Mouse (Mus musculus): ENCODE data around the gene Tigd3.

The Tigd3 gene

DNA sequence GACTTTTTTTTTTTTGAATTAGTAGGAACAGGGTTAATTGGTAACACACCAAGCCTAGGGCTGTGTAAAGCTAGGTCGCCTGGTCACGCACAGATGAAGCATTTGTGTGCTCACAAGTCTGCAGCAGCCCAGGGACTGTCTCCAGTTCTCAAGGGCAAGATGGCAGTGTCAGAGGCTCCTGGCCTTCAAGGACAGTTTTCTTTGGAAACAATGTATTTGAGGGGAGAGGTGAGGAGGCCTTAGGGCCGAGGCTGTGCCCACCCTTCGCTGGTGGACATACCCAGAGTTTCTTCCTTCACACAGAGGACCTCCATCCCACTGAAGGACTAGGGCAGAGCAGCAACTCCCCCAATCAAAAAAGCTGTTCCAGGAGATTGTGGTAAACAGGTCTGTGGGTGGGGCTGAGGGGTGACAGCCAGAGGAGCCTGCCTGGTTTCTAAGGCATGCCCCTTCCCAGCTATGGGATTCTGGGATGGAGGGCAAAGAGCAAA is 46.6 kb downstream of the Tigd3 start:
- peak; percentile 64 for DNase-seq (ENCODE audit: low read depth)

DNA sequence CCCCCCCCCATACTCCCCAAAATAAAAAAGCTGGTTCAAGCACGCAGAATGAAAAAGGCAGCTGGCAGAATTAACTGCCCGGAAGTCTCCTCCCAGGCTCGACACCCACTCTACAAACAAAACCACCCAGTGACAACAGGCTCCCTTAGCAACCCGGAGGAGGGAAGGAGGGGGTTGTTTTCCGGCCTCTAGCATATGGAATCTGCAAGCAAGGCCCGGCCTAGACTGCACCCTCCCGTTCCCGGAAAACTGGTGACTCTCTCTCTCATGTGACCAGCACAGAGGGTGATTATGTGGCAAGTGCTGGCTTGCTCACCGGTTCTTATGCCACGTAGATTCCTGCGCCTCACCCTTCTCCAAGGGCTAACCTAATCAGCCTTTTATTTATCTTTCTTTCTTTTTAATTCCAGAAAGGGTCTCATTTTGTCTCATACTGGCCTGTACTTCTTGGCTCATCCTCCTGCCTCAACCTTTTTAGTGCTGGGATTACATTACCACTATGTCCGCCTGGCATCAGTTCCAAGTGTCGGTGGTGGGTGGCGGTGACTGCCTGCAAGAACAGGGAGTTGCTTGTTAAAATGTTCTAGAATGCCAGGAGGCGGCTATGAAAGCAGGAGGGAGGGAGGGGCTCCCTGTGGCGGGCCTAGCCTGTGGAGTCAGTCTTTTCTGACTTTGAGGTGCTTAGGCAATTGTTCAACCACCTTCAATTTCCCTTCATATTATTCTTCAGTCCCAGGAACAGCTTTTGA is 47.2 kb downstream of the Tigd3 start:
- DNase-seq (ENCODE audit: low read depth): peak; percentile 99

DNA sequence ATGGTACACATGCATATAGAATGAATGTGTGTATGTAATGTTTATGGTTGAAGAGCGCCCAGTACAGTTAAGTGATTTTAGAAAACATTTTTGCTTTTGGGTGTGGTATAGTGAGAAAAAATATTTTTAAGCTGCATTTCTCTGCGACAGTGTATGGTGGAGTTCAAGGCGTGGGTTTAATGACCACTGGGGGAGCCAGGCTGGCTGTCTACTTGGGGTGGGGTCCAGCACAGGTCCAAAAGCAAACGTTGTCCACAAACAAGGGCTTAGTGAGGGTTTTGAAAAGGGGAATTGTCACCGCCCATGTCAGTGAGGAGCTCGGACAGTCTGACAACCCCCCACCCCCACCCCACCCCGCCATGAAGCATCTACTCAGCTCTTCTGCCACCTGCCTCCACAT is 47.8 kb downstream of the Tigd3 start:
- no peak for DNase-seq (ENCODE audit: low read depth)

DNA sequence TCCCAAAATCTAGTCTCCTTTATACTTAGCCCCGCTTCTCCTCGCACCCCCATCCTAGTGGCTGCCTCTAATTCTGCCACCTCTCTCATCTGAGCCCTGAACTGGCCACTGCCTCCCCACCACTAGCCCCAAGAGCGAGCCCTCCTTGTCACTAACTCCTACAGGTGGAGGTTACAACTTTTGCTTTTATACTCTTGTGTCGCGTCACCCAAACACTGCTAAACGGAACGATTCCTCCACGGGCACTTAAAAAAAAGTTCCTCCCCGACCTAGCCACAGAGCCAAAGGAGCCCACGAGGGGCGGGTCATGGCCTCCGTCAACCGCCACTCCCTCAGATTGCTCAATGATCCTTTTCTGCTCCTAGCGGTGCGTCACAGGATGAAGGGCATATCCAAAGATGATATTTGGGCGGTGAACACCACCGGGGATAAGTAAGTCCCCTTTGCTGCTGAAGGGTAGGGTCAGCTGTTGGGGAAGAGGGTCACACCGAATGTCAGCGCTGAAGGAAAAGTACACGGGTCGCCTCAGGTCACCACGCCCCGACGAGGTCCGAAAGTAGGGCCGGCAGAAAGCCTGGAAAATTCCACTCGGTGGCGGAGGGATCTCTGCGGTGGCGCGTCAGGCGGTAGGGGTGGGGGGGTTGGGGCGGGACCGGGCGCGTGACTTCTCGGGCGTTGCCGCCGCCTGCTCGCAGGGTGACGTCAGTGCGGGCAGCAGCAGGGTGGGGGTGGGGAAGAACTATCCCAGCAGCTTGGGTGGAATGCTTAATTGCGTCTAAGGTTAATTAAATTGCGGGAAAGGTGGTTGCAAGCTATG is 48.4 kb downstream of the Tigd3 start:
- peak; percentile 99 for DNase-seq (ENCODE audit: low read depth)

DNA sequence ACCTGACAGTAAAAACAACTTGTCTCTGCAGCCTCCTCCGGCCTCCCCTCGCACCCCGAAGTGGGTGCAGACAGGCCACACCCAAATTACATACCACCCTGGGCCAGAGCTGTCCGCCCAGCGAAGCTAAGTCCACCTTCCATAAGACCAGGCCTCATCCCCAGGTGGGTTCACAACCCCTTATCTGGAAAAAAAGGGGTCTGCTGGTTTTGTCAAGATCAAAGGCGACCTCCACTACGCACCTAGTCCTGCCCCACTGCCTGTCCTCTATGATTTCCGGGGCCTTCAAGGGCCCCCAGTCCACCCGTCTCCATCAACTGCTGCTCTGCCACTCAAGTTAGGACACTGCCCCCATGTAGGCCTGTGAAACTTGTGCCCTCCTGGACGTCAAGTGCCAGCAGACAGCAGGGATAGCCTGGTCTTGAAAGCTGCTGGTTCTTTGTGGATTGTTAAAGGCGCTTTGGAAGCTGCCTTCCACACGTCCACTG is 49.1 kb downstream of the Tigd3 start:
- DNase-seq (ENCODE audit: low read depth): no peak

DNA sequence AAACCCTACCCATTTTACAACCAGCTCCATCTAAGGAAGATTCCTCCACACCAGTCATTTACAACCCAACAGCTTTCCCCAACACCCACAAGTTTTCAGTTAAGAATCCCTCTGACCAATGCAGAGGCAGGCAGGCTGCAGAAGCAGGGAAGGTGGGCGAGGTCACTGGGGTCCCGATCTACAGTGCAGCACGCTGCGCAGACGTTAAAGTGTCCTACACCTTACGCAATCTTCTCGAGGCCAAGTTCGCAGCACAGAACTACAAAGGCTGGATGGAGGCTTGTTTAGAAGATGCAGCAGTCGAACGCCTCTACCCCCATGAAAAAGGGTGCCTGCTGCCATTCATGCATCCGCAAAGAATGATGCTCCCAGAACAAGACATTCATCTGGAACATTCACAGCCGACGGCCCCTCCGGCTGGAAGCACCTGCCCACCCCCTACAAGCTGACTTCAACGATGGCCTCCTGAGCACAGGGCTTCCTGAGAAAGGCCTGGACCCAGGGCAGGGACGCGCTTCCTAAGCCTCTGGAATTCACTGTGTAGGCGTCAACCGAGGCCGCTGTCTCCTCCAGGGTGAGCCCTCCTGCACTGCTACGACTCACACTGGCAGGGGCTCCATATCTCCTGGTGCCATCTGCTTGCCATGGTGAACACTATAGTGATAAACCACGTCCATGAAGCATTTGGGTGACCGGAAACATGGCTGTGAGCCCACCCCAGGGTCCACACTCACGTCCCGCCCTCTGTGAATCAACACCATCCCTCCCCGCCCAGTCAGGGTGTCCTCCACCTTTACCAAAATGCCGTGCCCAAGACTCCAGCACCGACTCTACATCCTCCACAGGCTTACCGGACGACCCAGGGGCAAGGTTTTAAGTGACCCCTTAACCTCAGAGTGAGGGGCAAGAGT is 49.9 kb downstream of the Tigd3 start:
- peak; percentile 73 for DNase-seq (ENCODE audit: low read depth)

DNA sequence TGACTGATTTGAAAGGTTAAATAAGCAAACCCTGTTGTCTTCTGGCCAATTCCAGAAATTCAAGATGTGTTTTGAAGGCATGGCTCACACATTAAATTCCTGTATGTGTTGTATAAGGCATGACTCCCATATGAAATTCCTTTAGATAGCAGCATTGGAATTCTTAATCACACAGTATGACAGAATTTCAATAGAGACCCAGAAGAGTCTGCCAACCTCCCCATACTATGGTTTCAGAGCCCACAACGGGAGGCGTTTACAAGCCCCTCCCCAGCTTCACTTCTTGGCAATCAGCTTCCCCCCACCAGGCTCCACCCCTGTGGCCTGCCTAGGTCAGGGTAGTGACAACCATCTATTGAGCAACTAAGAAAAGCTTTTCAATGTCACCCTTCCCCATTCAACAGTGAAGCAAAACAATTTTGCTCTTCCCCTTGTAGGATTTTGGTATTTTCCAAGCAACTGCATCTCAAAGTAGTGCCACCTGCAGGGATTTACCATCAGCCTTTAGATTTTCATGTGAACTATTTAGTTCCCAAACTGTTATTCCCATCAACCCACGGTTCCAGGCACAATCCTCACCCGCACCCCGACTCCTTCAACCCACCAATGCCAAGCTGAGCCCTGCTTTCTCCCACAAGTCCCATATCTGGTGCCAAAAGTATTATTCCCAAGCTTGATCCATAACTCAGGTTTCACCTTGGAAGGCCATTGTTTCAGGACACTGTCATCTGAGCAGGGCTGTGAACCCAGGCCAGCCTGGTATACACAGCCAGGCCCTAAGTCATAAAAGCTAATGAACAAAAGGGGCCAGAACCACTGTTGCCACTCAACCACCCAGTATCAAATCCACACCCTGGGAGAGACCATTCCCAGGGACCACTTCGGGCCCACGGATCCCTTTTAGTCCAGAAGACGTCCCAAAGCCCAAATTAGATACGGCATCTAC is 50.9 kb downstream of the Tigd3 start:
- DNase-seq (ENCODE audit: low read depth): peak; percentile 81

DNA sequence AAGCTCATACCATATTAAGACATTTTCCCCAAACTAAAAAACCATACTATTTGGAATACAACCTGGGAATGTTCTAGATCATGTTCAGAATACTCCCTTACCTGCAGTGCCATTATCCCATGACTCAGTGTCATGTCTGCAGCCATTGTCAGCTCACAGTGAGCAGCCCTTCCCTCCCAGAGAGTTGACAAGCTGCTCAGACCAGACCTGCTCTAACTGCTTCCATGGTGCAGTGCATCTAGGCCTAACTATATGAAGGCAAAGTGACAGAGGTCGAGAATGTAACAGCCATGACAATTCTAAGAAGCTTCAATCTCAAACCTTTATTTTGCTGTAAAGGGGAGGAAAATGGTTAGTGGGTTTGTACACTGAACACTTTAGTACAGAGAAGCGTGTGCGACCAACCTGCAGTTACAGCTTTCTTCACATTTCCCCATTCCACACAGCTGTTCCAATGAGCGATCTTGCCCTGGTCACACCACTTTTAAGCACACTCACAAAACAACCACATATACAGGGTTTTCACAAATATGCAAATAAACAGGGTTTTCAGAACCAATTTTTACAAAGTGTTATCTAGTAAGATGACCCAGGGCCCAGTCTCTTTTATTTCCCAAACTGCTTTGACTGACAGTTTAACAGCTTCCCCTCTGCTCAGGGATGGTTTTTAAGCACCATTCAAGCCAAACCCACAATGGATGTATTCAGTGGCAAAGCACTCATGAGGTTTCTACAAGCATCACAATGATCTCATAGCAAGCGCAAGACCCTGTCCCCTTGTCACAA is 51.8 kb downstream of the Tigd3 start:
- peak; percentile 63 for DNase-seq (ENCODE audit: low read depth)

DNA sequence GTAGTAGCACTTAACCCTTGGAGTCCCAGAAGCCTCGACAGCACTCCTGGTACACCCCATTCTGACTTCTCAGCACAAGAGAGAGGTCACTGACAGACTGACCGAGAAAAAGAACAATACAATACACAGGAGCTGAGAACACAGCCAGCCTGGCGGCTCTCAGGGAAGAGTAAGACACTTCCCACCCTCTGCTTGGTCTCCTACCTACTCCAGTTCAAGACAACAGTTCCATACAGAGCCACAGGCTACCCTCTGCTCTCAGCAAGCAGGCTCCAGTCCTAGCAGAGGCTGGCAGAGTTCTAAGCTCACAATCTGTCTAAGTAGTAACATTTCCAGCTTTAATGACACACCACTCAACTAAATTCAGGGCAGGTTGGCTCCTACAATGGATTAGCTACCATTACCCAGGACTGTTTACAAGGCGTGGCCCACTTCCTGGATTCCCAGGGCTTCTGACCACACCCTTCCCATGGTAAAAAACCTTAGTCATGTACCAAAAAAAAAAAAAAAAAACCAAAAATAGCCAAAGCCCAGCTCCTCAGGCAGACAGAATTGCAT is 52.5 kb downstream of the Tigd3 start:
- peak; percentile 82 for DNase-seq (ENCODE audit: low read depth)

All from 416B (cell line).